Mouse (Mus musculus): ENCODE results near the gene Lcn3. TPM values are rescaled to one million over a fixed set of nuclear protein-coding genes. Genes with fewer than 3 reads are reported as not detected.

Gene Lcn3
- polyA plus RNA-seq (2014; fragmentation: Illumina TruSeq; extraction: RNeasy Lipid Tissue Mini Kit (QIAGEN cat#74804); ENCODE audit: low read depth, low replicate concordance) = not detected

DNA sequence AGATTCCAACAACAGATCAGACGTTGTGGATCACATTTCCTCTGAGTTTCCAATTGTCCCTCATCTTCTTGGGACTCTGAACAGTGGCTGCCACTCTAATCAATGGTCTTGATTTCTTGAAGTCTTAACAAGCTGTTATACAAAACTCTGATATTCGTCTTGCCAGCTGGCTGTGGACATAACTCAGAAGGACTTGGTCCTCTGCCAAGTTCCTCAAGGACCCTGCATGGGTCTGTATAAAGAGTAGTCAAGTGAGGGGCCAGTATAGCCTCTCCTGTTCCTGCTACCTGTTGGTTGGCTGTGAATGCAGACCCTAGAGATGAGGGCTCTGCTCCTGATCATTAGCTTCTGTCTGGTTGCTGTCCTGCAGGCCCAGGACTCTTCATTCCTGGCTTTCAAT, at the start of gene Lcn3:
Gene Lcn3 (plus strand): TSS at position 301 of the 400 bp plus-strand sequence.

DNA sequence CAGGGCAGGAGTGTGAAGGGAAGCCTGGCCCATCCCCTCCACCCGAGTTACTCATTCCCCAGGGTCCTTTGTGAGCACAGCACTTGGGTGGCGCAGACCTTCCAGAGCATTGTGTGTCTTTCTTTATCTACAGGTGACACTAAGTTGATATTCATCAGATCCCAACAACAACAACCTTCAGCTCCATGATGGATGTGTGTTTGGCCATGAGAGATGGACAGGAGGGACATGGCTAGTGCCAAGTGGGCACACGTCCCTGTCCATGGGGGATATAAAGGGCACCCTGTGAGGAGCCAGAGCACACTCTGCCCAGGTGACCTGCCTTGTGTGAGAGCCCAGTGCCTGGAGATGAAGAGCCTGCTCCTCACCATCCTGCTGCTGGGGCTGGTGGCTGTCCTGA, 28.7 kb upstream of the Lcn3 start, which contains the start of gene Obp2b:
Gene Obp2b (plus strand): TSS at position 301 of the 400 bp plus-strand sequence.

DNA sequence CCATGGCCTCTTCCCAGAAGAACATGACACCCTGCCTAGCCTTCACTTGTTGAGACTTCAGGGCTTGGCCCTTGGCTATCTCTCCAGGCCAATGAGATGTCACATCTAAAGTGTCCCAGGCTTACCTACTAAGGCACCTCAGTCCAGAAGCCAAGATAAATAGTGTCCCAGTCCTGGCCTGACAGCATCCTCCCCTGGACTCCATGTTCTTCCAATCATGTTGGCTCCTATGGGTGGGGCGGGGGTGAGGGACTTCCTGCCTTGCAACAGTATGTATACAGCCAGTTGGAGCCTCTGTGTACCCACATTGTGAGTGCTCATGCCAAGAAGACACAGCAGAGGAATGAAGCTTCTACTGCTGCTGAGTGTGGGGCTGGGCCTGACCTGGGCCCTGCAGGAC, 11.3 kb downstream of the Lcn3 start, which contains the start of gene Lcn11:
Gene Lcn11 (plus strand): TSS at position 301 of the 400 bp plus-strand sequence.

DNA sequence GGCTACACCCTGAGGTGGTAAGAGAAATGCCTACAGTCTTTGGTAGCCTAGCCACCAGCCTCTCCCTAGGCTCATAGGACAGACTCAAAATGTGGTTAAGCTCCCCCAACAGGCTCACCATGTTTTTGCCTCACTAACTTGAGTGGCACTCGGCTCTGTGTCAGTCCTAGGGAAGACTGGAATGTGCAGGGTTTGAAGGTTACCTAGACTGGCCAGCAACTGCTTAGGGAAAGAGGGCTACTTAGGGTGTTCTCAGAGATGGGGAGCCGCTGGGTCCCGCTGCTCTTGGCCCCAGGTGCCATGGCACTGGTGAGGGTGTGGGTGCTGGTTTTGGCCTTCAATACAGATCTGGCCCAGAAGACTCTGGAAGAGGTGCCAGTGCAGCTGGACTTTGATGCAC, 16.6 kb downstream of the Lcn3 start, which contains the start of gene Gm13539:
Gene Gm13539 (plus strand): TSS at position 301 of the 400 bp plus-strand sequence.

DNA sequence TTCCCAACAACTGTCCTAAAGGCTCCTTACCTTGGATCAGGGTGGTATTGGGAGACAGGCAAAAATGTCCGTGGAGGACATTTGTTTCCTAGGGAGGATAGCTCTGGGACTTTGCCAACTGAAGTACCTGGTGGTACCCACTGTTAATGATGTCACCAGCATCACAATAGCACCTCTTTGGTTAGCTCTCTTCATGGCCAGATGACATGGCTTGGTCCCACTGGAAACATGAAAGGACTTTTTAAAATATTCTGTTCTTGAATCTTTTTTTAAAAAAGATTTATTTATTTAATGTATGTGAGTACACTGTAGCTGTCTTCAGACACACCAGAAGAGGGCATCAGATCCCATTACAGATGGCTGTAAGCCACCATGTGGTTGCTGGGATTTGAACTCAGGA, 50.4 kb downstream of the Lcn3 start, which contains the start of gene Glt6d1:
Gene Glt6d1 (minus strand): TSS at position 101 of the 400 bp plus-strand sequence.

Other genes starting within 250 kb of the Lcn3 start
- 1.1 TPM for gene Traf2, start 218.6 kb upstream of the Lcn3 start, polyA plus RNA-seq (2014; fragmentation: Illumina TruSeq; extraction: RNeasy Lipid Tissue Mini Kit (QIAGEN cat#74804); ENCODE audit: low read depth, low replicate concordance)
- 3.7 TPM for gene Edf1, start 207.7 kb upstream of the Lcn3 start, polyA plus RNA-seq (2014; fragmentation: Illumina TruSeq; extraction: RNeasy Lipid Tissue Mini Kit (QIAGEN cat#74804); ENCODE audit: low read depth, low replicate concordance)
- 1.2 TPM for gene Mamdc4, start 190.7 kb upstream of the Lcn3 start, polyA plus RNA-seq (2014; fragmentation: Illumina TruSeq; extraction: RNeasy Lipid Tissue Mini Kit (QIAGEN cat#74804); ENCODE audit: low read depth, low replicate concordance)
- gene Phpt1, start 190.3 kb upstream of the Lcn3 start, polyA plus RNA-seq (2014; fragmentation: Illumina TruSeq; extraction: RNeasy Lipid Tissue Mini Kit (QIAGEN cat#74804); ENCODE audit: low read depth, low replicate concordance) = 3.4 TPM
- not detected for gene Ajm1, start 183.8 kb upstream of the Lcn3 start, polyA plus RNA-seq (2014; fragmentation: Illumina TruSeq; extraction: RNeasy Lipid Tissue Mini Kit (QIAGEN cat#74804); ENCODE audit: low read depth, low replicate concordance)
- 25.0 TPM for gene Rabl6, start 157.0 kb upstream of the Lcn3 start, polyA plus RNA-seq (2014; fragmentation: Illumina TruSeq; extraction: RNeasy Lipid Tissue Mini Kit (QIAGEN cat#74804); ENCODE audit: low read depth, low replicate concordance)
- 88.5 TPM for gene Ccdc183, start 147.9 kb upstream of the Lcn3 start, polyA plus RNA-seq (2014; fragmentation: Illumina TruSeq; extraction: RNeasy Lipid Tissue Mini Kit (QIAGEN cat#74804); ENCODE audit: low read depth, low replicate concordance)
- gene Tmem141, start 143.6 kb upstream of the Lcn3 start, polyA plus RNA-seq (2014; fragmentation: Illumina TruSeq; extraction: RNeasy Lipid Tissue Mini Kit (QIAGEN cat#74804); ENCODE audit: low read depth, low replicate concordance) = 2.3 TPM
- not detected for gene Fcna, start 137.5 kb upstream of the Lcn3 start, polyA plus RNA-seq (2014; fragmentation: Illumina TruSeq; extraction: RNeasy Lipid Tissue Mini Kit (QIAGEN cat#74804); ENCODE audit: low read depth, low replicate concordance)
- gene Lcn8, start 112.4 kb upstream of the Lcn3 start, polyA plus RNA-seq (2014; fragmentation: Illumina TruSeq; extraction: RNeasy Lipid Tissue Mini Kit (QIAGEN cat#74804); ENCODE audit: low read depth, low replicate concordance) = not detected
- not detected for gene Lcn5, start 107.6 kb upstream of the Lcn3 start, polyA plus RNA-seq (2014; fragmentation: Illumina TruSeq; extraction: RNeasy Lipid Tissue Mini Kit (QIAGEN cat#74804); ENCODE audit: low read depth, low replicate concordance)
- not detected for gene Lcn6, start 88.8 kb upstream of the Lcn3 start, polyA plus RNA-seq (2014; fragmentation: Illumina TruSeq; extraction: RNeasy Lipid Tissue Mini Kit (QIAGEN cat#74804); ENCODE audit: low read depth, low replicate concordance)
- not detected for gene Lcn10, start 82.8 kb upstream of the Lcn3 start, polyA plus RNA-seq (2014; fragmentation: Illumina TruSeq; extraction: RNeasy Lipid Tissue Mini Kit (QIAGEN cat#74804); ENCODE audit: low read depth, low replicate concordance)
- gene Obp2a, start 65.5 kb upstream of the Lcn3 start, polyA plus RNA-seq (2014; fragmentation: Illumina TruSeq; extraction: RNeasy Lipid Tissue Mini Kit (QIAGEN cat#74804); ENCODE audit: low read depth, low replicate concordance) = not detected
- 1.2 TPM for gene Bmyc, start 58.8 kb upstream of the Lcn3 start, polyA plus RNA-seq (2014; fragmentation: Illumina TruSeq; extraction: RNeasy Lipid Tissue Mini Kit (QIAGEN cat#74804); ENCODE audit: low read depth, low replicate concordance)
- gene Obp2b, start 28.6 kb upstream of the Lcn3 start, polyA plus RNA-seq (2014; fragmentation: Illumina TruSeq; extraction: RNeasy Lipid Tissue Mini Kit (QIAGEN cat#74804); ENCODE audit: low read depth, low replicate concordance) = not detected
- gene Lcn11, start 11.4 kb downstream of the Lcn3 start, polyA plus RNA-seq (2014; fragmentation: Illumina TruSeq; extraction: RNeasy Lipid Tissue Mini Kit (QIAGEN cat#74804); ENCODE audit: low read depth, low replicate concordance) = not detected
- 3.1 TPM for gene Gm13539, start 16.7 kb downstream of the Lcn3 start, polyA plus RNA-seq (2014; fragmentation: Illumina TruSeq; extraction: RNeasy Lipid Tissue Mini Kit (QIAGEN cat#74804); ENCODE audit: low read depth, low replicate concordance)
- 58.7 TPM for gene Glt6d1, start 50.3 kb downstream of the Lcn3 start, polyA plus RNA-seq (2014; fragmentation: Illumina TruSeq; extraction: RNeasy Lipid Tissue Mini Kit (QIAGEN cat#74804); ENCODE audit: low read depth, low replicate concordance)
- gene Lcn9, start 57.6 kb downstream of the Lcn3 start, polyA plus RNA-seq (2014; fragmentation: Illumina TruSeq; extraction: RNeasy Lipid Tissue Mini Kit (QIAGEN cat#74804); ENCODE audit: low read depth, low replicate concordance) = not detected
- not detected for gene Sohlh1, start 81.7 kb downstream of the Lcn3 start, polyA plus RNA-seq (2014; fragmentation: Illumina TruSeq; extraction: RNeasy Lipid Tissue Mini Kit (QIAGEN cat#74804); ENCODE audit: low read depth, low replicate concordance)
- 0.46 TPM for gene Kcnt1, start 98.2 kb downstream of the Lcn3 start, polyA plus RNA-seq (2014; fragmentation: Illumina TruSeq; extraction: RNeasy Lipid Tissue Mini Kit (QIAGEN cat#74804); ENCODE audit: low read depth, low replicate concordance)
- gene Camsap1, start 217.7 kb downstream of the Lcn3 start, polyA plus RNA-seq (2014; fragmentation: Illumina TruSeq; extraction: RNeasy Lipid Tissue Mini Kit (QIAGEN cat#74804); ENCODE audit: low read depth, low replicate concordance) = 180 TPM